Mouse (Mus musculus): ENCODE results near the gene Tdrkh. TPM values are rescaled to one million over a fixed set of nuclear protein-coding genes. Genes with fewer than 3 reads are reported as not detected.

Gene Tdrkh
- polyA plus RNA-seq, 1 experiment = 17.7 TPM

GRCm38 (mm10) chr3:94373090-94373489 is 40.0 kb upstream of the Tdrkh start:
- no peak overlapping the region for H3K4me3 ChIP-seq (ENCODE audit: insufficient read depth, low read length)
- TF ChIP-seq CTCF (IDR thresholded peaks at IDR 0.05; ENCODE audit: low read depth, low read length) (no peak), POLR2A (IDR thresholded peaks at IDR 0.05; ENCODE audit: borderline replicate concordance, low read depth, low read length) (no peak)
- no peak overlapping the region for H3K27ac ChIP-seq (ENCODE audit: insufficient read depth, low read depth, low read length)
- peaks cover 10% of the 10 kb centered on the region for H3K4me1 ChIP-seq (ENCODE audit: control insufficient read depth, insufficient read depth, low read length)

GRCm38 (mm10) chr3:94373597-94374011 is 39.5 kb upstream of the Tdrkh start:
- Histone ChIP-seq H3K4me3 (ENCODE audit: insufficient read depth, low read length) (no peak overlapping the region), H3K27ac (ENCODE audit: insufficient read depth, low read depth, low read length) (no peak overlapping the region), H3K4me1 (ENCODE audit: control insufficient read depth, insufficient read depth, low read length) (peaks cover 10% of the 10 kb centered on the region)
- TF ChIP-seq POLR2A (IDR thresholded peaks at IDR 0.05; ENCODE audit: borderline replicate concordance, low read depth, low read length) (no peak), CTCF (IDR thresholded peaks at IDR 0.05; ENCODE audit: low read depth, low read length) (no peak)

GRCm38 (mm10) chr3:94374636-94375035 is 38.4 kb upstream of the Tdrkh start:
- no peak overlapping the region for H3K27ac ChIP-seq (ENCODE audit: insufficient read depth, low read depth, low read length)
- no peak overlapping the region for H3K4me3 ChIP-seq (ENCODE audit: insufficient read depth, low read length)
- TF ChIP-seq POLR2A (IDR thresholded peaks at IDR 0.05; ENCODE audit: borderline replicate concordance, low read depth, low read length) (no peak), CTCF (IDR thresholded peaks at IDR 0.05; ENCODE audit: low read depth, low read length) (no peak)
- H3K4me1 ChIP-seq (ENCODE audit: control insufficient read depth, insufficient read depth, low read length) = peaks cover 13% of the 10 kb centered on the region

GRCm38 (mm10) chr3:94375146-94375545 is 37.9 kb upstream of the Tdrkh start:
- no peak overlapping the region for H3K27ac ChIP-seq (ENCODE audit: insufficient read depth, low read depth, low read length)
- TF ChIP-seq POLR2A (IDR thresholded peaks at IDR 0.05; ENCODE audit: borderline replicate concordance, low read depth, low read length) (no peak), CTCF (IDR thresholded peaks at IDR 0.05; ENCODE audit: low read depth, low read length) (no peak)
- no peak overlapping the region for H3K4me3 ChIP-seq (ENCODE audit: insufficient read depth, low read length)
- peaks cover 13% of the 10 kb centered on the region for H3K4me1 ChIP-seq (ENCODE audit: control insufficient read depth, insufficient read depth, low read length)

- peaks cover 13% of the 10 kb centered on the region for H3K4me1 ChIP-seq (ENCODE audit: control insufficient read depth, insufficient read depth, low read length)
- no peak overlapping the region for H3K4me3 ChIP-seq (ENCODE audit: insufficient read depth, low read length)
- TF ChIP-seq CTCF (IDR thresholded peaks at IDR 0.05; ENCODE audit: low read depth, low read length) (no peak), POLR2A (IDR thresholded peaks at IDR 0.05; ENCODE audit: borderline replicate concordance, low read depth, low read length) (no peak)
- no peak overlapping the region for H3K27ac ChIP-seq (ENCODE audit: insufficient read depth, low read depth, low read length)
Observed at GRCm38 (mm10) chr3:94375861-94376260, 37.2 kb upstream of the Tdrkh start.

GRCm38 (mm10) chr3:94377028-94377923 is 35.8 kb upstream of the Tdrkh start:
- no peak overlapping the region for H3K27ac ChIP-seq (ENCODE audit: insufficient read depth, low read depth, low read length)
- no peak overlapping the region for H3K4me3 ChIP-seq (ENCODE audit: insufficient read depth, low read length)
- TF ChIP-seq POLR2A (IDR thresholded peaks at IDR 0.05; ENCODE audit: borderline replicate concordance, low read depth, low read length) (no peak), CTCF (IDR thresholded peaks at IDR 0.05; ENCODE audit: low read depth, low read length) (no peak)
- H3K4me1 ChIP-seq (ENCODE audit: control insufficient read depth, insufficient read depth, low read length) = peaks cover 13% of the 10 kb centered on the region

GRCm38 (mm10) chr3:94379831-94380510 is 33.1 kb upstream of the Tdrkh start:
- Histone ChIP-seq H3K4me3 (ENCODE audit: insufficient read depth, low read length) (no peak overlapping the region), H3K4me1 (ENCODE audit: control insufficient read depth, insufficient read depth, low read length) (peaks cover 7% of the 10 kb centered on the region), H3K27ac (ENCODE audit: insufficient read depth, low read depth, low read length) (no peak overlapping the region)
- no peak for TF ChIP-seq CTCF (IDR thresholded peaks at IDR 0.05; ENCODE audit: low read depth, low read length)

GRCm38 (mm10) chr3:94382308-94382707 is 30.8 kb upstream of the Tdrkh start:
- H3K4me3 ChIP-seq (ENCODE audit: insufficient read depth, low read length) = no peak overlapping the region
- TF ChIP-seq POLR2A (IDR thresholded peaks at IDR 0.05; ENCODE audit: borderline replicate concordance, low read depth, low read length) = no peak
- TF ChIP-seq CTCF (IDR thresholded peaks at IDR 0.05; ENCODE audit: low read depth, low read length) = no peak
- no peak overlapping the region for H3K27ac ChIP-seq (ENCODE audit: insufficient read depth, low read depth, low read length)
- 0 out of 2 replicates have a peak, but pooled peaks cover 3% of the 10 kb centered on the region for H3K4me1 ChIP-seq (ENCODE audit: control insufficient read depth, insufficient read depth, low read length)

GRCm38 (mm10) chr3:94383476-94383875 is 29.6 kb upstream of the Tdrkh start:
- Histone ChIP-seq H3K4me1 (ENCODE audit: control insufficient read depth, insufficient read depth, low read length) (0 out of 2 replicates have a peak, but pooled peaks cover 3% of the 10 kb centered on the region), H3K27ac (ENCODE audit: insufficient read depth, low read depth, low read length) (no peak overlapping the region), H3K4me3 (ENCODE audit: insufficient read depth, low read length) (no peak overlapping the region)
- no peak for TF ChIP-seq CTCF (IDR thresholded peaks at IDR 0.05; ENCODE audit: low read depth, low read length)
- TF ChIP-seq POLR2A (IDR thresholded peaks at IDR 0.05; ENCODE audit: borderline replicate concordance, low read depth, low read length) = no peak

GRCm38 (mm10) chr3:94386671-94387070 is 26.4 kb upstream of the Tdrkh start:
- no peak overlapping the region for H3K4me3 ChIP-seq (ENCODE audit: insufficient read depth, low read length)
- TF ChIP-seq CTCF (IDR thresholded peaks at IDR 0.05; ENCODE audit: low read depth, low read length) (no peak), POLR2A (IDR thresholded peaks at IDR 0.05; ENCODE audit: borderline replicate concordance, low read depth, low read length) (no peak)
- H3K4me1 ChIP-seq (ENCODE audit: control insufficient read depth, insufficient read depth, low read length) = no peaks in the 10 kb centered on the region
- no peak overlapping the region for H3K27ac ChIP-seq (ENCODE audit: insufficient read depth, low read depth, low read length)
